In genomic region chr14:72864130-72864529, GRCm38 (mm10) we compare ENCODE assay signal across 31 mouse cellular contexts.
"Had no signal": no experiment of that assay in that cellular context is flagged by ENCODE, and none has a peak within 500 bp of the region (broad histone marks: within the 10 kb centered on the region; RNA-seq: fewer than 3 reads in every experiment).

No protein-coding gene starts in this region.

- ATAC-seq: liver, embryonic 12.5 days; liver, postnatal 0 days; lung, postnatal 0 days; midbrain, embryonic 13.5 days; midbrain, embryonic 15.5 days; midbrain, embryonic 16.5 days had no signal

- H3K9me3 ChIP-seq: limb, embryonic 10.5 days; limb, embryonic 12.5 days; limb, embryonic 13.5 days; limb, embryonic 15.5 days; liver, embryonic 12.5 days; liver, embryonic 13.5 days; liver, embryonic 15.5 days; lung, embryonic 15.5 days; megakaryocyte, embryonic 14.5 days; midbrain, embryonic 12.5 days; midbrain, embryonic 13.5 days; midbrain, embryonic 15.5 days; neural tube, embryonic 12.5 days had no signal

- H3K27ac ChIP-seq: left cerebral cortex, adult 2 months; limb, embryonic 10.5 days; limb, embryonic 12.5 days; limb, embryonic 13.5 days; limb, embryonic 15.5 days; liver, embryonic 12.5 days; liver, embryonic 13.5 days; liver, embryonic 14.5 days; liver, embryonic 15.5 days; lung, embryonic 15.5 days; macrophage; midbrain, embryonic 12.5 days; midbrain, embryonic 13.5 days; midbrain, embryonic 15.5 days; neural tube, embryonic 12.5 days had no signal

- H3K4me3 ChIP-seq: left cerebral cortex, adult 2 months; limb, embryonic 10.5 days; limb, embryonic 12.5 days; limb, embryonic 13.5 days; limb, embryonic 15.5 days; liver, embryonic 12.5 days; liver, embryonic 13.5 days; liver, embryonic 15.5 days; lung, embryonic 15.5 days; megakaryocyte, embryonic 14.5 days; midbrain, embryonic 12.5 days; midbrain, embryonic 13.5 days; midbrain, embryonic 15.5 days; myocyte; neural tube, embryonic 12.5 days had no signal

- H3K4me1 ChIP-seq: limb, embryonic 12.5 days; limb, embryonic 15.5 days; liver, embryonic 12.5 days; liver, embryonic 13.5 days; liver, embryonic 15.5 days; neural tube, embryonic 12.5 days had no signal

- DNase-seq: left cerebral cortex, postnatal 4 days; liver; liver, embryonic 13.5 days; liver, postnatal 0 days; lung, adult 18-20 months; lung, adult 2 months; lung, embryonic 14.5 days; lung, postnatal 10 days; lung, postnatal 14 days; lung, postnatal 36 days; lung, postnatal 4 days; midbrain, embryonic 14.5 days had no signal

- H3K27me3 ChIP-seq: limb, embryonic 12.5 days; limb, embryonic 13.5 days; limb, embryonic 15.5 days; liver, embryonic 12.5 days; liver, embryonic 13.5 days; liver, embryonic 15.5 days; lung, embryonic 15.5 days; megakaryocyte, embryonic 14.5 days; midbrain, embryonic 12.5 days; midbrain, embryonic 13.5 days; midbrain, embryonic 15.5 days; neural tube, embryonic 12.5 days had no signal

- H3K4me2 ChIP-seq: limb, embryonic 12.5 days; limb, embryonic 13.5 days; limb, embryonic 15.5 days; liver, embryonic 11.5 days; liver, embryonic 12.5 days; liver, embryonic 13.5 days; liver, embryonic 15.5 days; lung, embryonic 14.5 days; lung, embryonic 15.5 days; midbrain, embryonic 12.5 days; midbrain, embryonic 13.5 days; midbrain, embryonic 15.5 days; neural tube, embryonic 12.5 days had no signal

- H3K9ac ChIP-seq: limb, embryonic 12.5 days; limb, embryonic 13.5 days; limb, embryonic 15.5 days; liver, embryonic 12.5 days; liver, embryonic 13.5 days; liver, embryonic 14.5 days; liver, embryonic 15.5 days; liver, postnatal 0 days; lung, embryonic 14.5 days; lung, embryonic 15.5 days; midbrain, embryonic 12.5 days; midbrain, embryonic 13.5 days; midbrain, embryonic 15.5 days; neural tube, embryonic 12.5 days had no signal

- H3K36me3 ChIP-seq: limb, embryonic 10.5 days; limb, embryonic 12.5 days; limb, embryonic 13.5 days; limb, embryonic 15.5 days; liver, embryonic 12.5 days; liver, embryonic 13.5 days; liver, embryonic 15.5 days; lung, embryonic 15.5 days; midbrain, embryonic 12.5 days; midbrain, embryonic 13.5 days; midbrain, embryonic 15.5 days; neural tube, embryonic 12.5 days had no signal
